ENCODE assay signal across 25 mouse cellular contexts in the genomic region with DNA sequence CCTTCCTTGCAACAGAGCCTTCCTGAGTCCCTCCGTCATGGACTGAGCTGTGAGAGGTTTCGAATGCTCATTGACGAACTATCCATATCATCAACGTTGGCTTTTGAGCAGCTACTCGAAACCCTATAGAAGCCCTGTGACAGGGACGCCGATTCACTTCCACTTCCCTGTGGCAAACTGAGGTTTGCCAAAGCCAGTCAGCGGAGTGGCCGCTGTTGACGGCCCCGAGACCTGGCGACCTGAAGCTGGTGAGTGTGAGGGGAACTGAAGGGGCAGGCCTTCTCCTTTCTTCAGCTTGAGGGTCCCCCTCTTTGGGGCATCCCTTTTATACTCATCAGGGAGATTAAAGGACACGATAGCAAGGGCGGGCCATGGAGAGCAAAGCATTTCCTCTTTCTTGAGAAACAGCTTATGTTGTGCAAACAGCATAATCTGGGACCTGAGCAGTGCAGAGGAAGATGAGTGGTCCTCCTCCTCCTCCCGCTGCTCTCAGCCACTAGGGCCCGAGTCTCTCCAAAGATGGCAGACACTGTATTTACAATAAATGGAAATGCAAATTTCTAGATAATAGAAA.
DNase-seq lines count a peak whose midpoint lies in the region; ATAC-seq and TF ChIP-seq lines count a peak whose summit lies in the region.
"Had no signal": no experiment of that assay in that cellular context is flagged by ENCODE, and none has a peak within 500 bp of the region (broad histone marks: within the 10 kb centered on the region; RNA-seq: fewer than 3 reads in every experiment).

No protein-coding gene starts in this region.

- H3K36me3 ChIP-seq in small intestine, adult 2 months (ENCODE audit: control insufficient read depth, insufficient read depth, low read length) = peaks cover 15% of the 10 kb centered on the region
- H3K36me3 ChIP-seq in midbrain, embryonic 14.5 days (ENCODE audit: control insufficient read depth, insufficient read depth, low read length) = peaks cover 73% of the 10 kb centered on the region

- no peaks in the 10 kb centered on the region for H3K27me3 ChIP-seq in small intestine, adult 2 months (ENCODE audit: control insufficient read depth, insufficient read depth, low read length)
- H3K27me3 ChIP-seq in midbrain, embryonic 14.5 days (ENCODE audit: control insufficient read depth, insufficient read depth, low read length) = no peaks in the 10 kb centered on the region
- H3K27me3 ChIP-seq: embryonic facial prominence, embryonic 13.5 days; forebrain, embryonic 13.5 days; heart, embryonic 12.5 days; kidney, embryonic 15.5 days; limb, embryonic 15.5 days; midbrain, embryonic 12.5 days had no signal

- intact Hi-C loops in gastrocnemius, adult 2 months (cut with DNase I) = no loop called here
- intact Hi-C loops in gastrocnemius, postnatal 36 days (cut with DNase I) = no loop called here

- TF ChIP-seq POLR2A in small intestine, adult 2 months (IDR thresholded peaks at IDR 0.05; ENCODE audit: low read depth, low read length) = no peak

- WGBS in small intestine, adult 2 months = 86% methylated on average over 16 of the region's 16 CpGs
- 92% methylated on average over 16 of the region's 16 CpGs for WGBS in midbrain, embryonic 14.5 days

- TF ChIP-seq CTCF in gastrocnemius, adult 2 months (IDR thresholded peaks at IDR 0.05) = no peak
- TF ChIP-seq CTCF in small intestine, adult 2 months (IDR thresholded peaks at IDR 0.05; ENCODE audit: extremely low read depth, insufficient read length, insufficient replicate concordance, low read depth, low read length) = no peak

- 0 out of 2 replicates have a peak overlapping the region, but pooled peaks have one; percentile 5 for H3K27ac ChIP-seq in gastrocnemius, adult 2 months
- no peak overlapping the region for H3K27ac ChIP-seq in small intestine, adult 2 months (ENCODE audit: insufficient read depth, low read depth, low read length)
- no peak overlapping the region for H3K27ac ChIP-seq in midbrain, embryonic 14.5 days (replicated peaks; ENCODE audit: low read depth, low read length)
- H3K27ac ChIP-seq: embryonic facial prominence, embryonic 13.5 days; forebrain, embryonic 13.5 days; kidney, embryonic 15.5 days; limb, embryonic 15.5 days; midbrain, embryonic 12.5 days had no signal

- ATAC-seq in megakaryocyte, adult 5-6 weeks (ENCODE audit: poor library complexity, severe bottlenecking) = peak; percentile 68
- ATAC-seq in midbrain, embryonic 14.5 days (ENCODE audit: low FRiP score, low TSS enrichment) = no peak
- ATAC-seq in erythroid progenitor cell, adult 5-6 weeks (replicated peaks; ENCODE audit: low FRiP score, poor library complexity, severe bottlenecking) = no peak
- ATAC-seq: forebrain, embryonic 13.5 days had no signal

- H3K4me1 ChIP-seq in small intestine, adult 2 months (ENCODE audit: control insufficient read depth, insufficient read depth, insufficient read length, low read length) = no peaks in the 10 kb centered on the region
- H3K4me1 ChIP-seq in midbrain, embryonic 14.5 days (ENCODE audit: control insufficient read depth, insufficient read depth, low read length) = no peaks in the 10 kb centered on the region
- H3K4me1 ChIP-seq: forebrain, embryonic 13.5 days; midbrain, embryonic 12.5 days had no signal

- DNase-seq in gastrocnemius, adult 2 months = no peak
- no peak for DNase-seq in gastrocnemius, postnatal 36 days
- peak; percentile 28 for DNase-seq in lung, postnatal 36 days
- DNase-seq in lung, postnatal 10 days = no peak
- DNase-seq in midbrain, embryonic 14.5 days = no peak
- DNase-seq: adrenal gland, postnatal 25 days; cerebellum, adult 11 months; cerebellum, postnatal 14 days; embryo, embryonic 11 days; heart, postnatal 10 days; kidney, adult 11 months; kidney, postnatal 36 days; left cerebral cortex, postnatal 4 days; right cerebral cortex, adult 18-20 months; spleen, adult 18-20 months had no signal

- no peak overlapping the region for H3K4me3 ChIP-seq in gastrocnemius, adult 2 months
- H3K4me3 ChIP-seq in small intestine, adult 2 months (ENCODE audit: low read depth, low read length) = peak overlapping the region; percentile 17; the same call in 1 of the 2 replicates
- H3K4me3 ChIP-seq in midbrain, embryonic 14.5 days (replicated peaks; ENCODE audit: low read depth, low read length) = no peak overlapping the region
- H3K4me3 ChIP-seq: embryonic facial prominence, embryonic 13.5 days; erythroblast, embryonic 14.5 days; forebrain, embryonic 13.5 days; heart, embryonic 12.5 days; kidney, embryonic 15.5 days; limb, embryonic 15.5 days; midbrain, embryonic 12.5 days had no signal

- H3K9ac ChIP-seq in midbrain, embryonic 14.5 days (replicated peaks; ENCODE audit: low read length) = no peak overlapping the region
- H3K9ac ChIP-seq: embryonic facial prominence, embryonic 13.5 days; forebrain, embryonic 13.5 days; heart, embryonic 12.5 days; kidney, embryonic 15.5 days; limb, embryonic 15.5 days; midbrain, embryonic 12.5 days had no signal

- no peaks in the 10 kb centered on the region for H3K9me3 ChIP-seq in midbrain, embryonic 14.5 days (ENCODE audit: control insufficient read depth, low read length)
- H3K9me3 ChIP-seq: embryonic facial prominence, embryonic 13.5 days; forebrain, embryonic 13.5 days; heart, embryonic 12.5 days; kidney, embryonic 15.5 days; limb, embryonic 15.5 days; midbrain, embryonic 12.5 days had no signal

- H3K4me2 ChIP-seq in midbrain, embryonic 14.5 days (ENCODE audit: low read length) = no peak overlapping the region
- H3K4me2 ChIP-seq: embryonic facial prominence, embryonic 13.5 days; forebrain, embryonic 13.5 days; heart, embryonic 12.5 days; kidney, embryonic 15.5 days; limb, embryonic 15.5 days; midbrain, embryonic 12.5 days had no signal
